Mouse (Mus musculus) midbrain, embryonic 16.5 days (tissue): ENCODE data around the gene Mcu. TPM values are rescaled to one million over a fixed set of nuclear protein-coding genes. Genes with fewer than 3 reads are reported as not detected.

ENCODE experiments used
- ATAC-seq: fragments of 200-750 bp; cut with Nextera tagmentation; 2 replicates; pipeline ENCODE4 v1.8.0; 2017; ENCODE audit warnings: moderate TSS enrichment
- H3K27ac ChIP-seq: fragments of 300-500 bp; sonication (generic); 2 replicates; pipeline ENCODE4 v1.5.1; 2014; ENCODE audit warnings: mild to moderate bottlenecking, low read length, mixed read lengths
- H3K27me3 ChIP-seq: fragments of 300-500 bp; sonication (generic); 2 replicates; pipeline ENCODE4 v1.6.1; 2014; ENCODE audit warnings: low read depth, low read length, mixed read lengths; ENCODE audit not compliant: control insufficient read depth, insufficient read depth
- H3K36me3 ChIP-seq: fragments of 300-500 bp; sonication (generic); 2 replicates; pipeline ENCODE4 v1.6.1; 2014; ENCODE audit warnings: mild to moderate bottlenecking, low read length, moderate library complexity, mixed read lengths; ENCODE audit not compliant: control insufficient read depth, insufficient read depth
- H3K4me1 ChIP-seq: fragments of 300-500 bp; sonication (generic); 2 replicates; pipeline ENCODE4 v1.6.1; 2014; ENCODE audit warnings: mild to moderate bottlenecking, low read length, mixed read lengths; ENCODE audit not compliant: control insufficient read depth, insufficient read depth
- H3K4me2 ChIP-seq: fragments of 300-500 bp; sonication (generic); 2 replicates; pipeline ENCODE4 v1.6.1; 2014; ENCODE audit warnings: mild to moderate bottlenecking, low read length, mixed read lengths
- H3K4me3 ChIP-seq: fragments of 300-500 bp; sonication (generic); 2 replicates; pipeline ENCODE4 v1.5.1; 2014; ENCODE audit warnings: low read depth, mild to moderate bottlenecking, low read length, moderate library complexity, mixed read lengths
- H3K9ac ChIP-seq: fragments of 300-500 bp; sonication (generic); 2 replicates; pipeline ENCODE4 v1.6.1; 2014; ENCODE audit warnings: low read depth, low read length, mixed read lengths
- H3K9me3 ChIP-seq: fragments of 300-500 bp; sonication (generic); replicated peaks from 2 replicates; pipeline ENCODE4 v1.6.1; 2014; ENCODE audit warnings: mild to moderate bottlenecking, low read length, mixed read lengths; ENCODE audit not compliant: control insufficient read depth, poor library complexity, severe bottlenecking
- WGBS: fragments of 180-500 bp; shearing (Covaris S2); extraction: QIAGEN DNeasy Blood & Tissue Kit; methylation state at CpG from one replicate; pipeline ENCODE4 v1.1.7; 2014; 5-methylcytosine and 5-hydroxymethylcytosine counted together
- polyA plus RNA-seq: library from polyadenylated mRNA; unstranded; fragments of >200 nt; fragmentation: Nextera tagmentation; extraction: Ambion mirVana; gene quantifications from 2 replicates; pipeline ENCODE4 v1.2.1, GENCODE M21; 2015

Mcu gene
- polyA plus RNA-seq, 1 experiment from 2014 or later, result 36.4 TPM

DNA sequence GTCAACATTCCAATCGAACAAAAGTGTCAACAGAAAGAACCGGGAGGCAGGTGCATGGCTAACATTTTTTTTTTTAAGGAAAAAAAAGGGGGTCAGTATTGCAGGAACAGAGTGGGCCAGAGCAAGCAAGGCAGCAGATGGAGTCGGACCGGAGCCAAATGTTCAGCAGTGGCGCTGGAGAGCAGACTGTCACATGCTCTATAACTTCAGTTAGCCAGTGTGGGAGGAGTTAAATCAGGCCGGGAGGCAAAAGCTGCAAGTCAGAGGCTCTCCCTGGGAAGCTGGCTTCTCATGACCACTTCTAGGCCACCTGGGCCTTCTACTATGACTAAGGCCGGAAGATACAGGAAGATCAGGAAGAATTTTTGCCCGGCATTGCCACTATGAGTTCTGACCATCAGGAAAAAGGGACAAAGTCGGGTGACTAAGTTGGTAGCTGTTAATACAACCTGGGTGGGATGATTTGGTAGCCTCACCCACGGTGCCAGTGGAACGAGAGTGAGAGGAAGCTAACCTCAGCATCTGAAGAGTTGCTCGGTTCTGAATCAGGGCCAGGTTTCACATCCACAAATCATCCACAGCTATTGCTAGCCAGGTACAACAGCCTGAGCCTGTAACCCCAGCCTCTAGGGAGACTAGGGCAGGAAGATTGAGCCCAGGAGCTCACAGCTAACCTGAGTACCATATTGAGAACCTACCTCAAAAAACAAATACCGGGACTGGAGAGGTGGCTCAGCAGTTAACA, 22.5 kb downstream of the Mcu start:
- ATAC-seq, result no peak
- Histone ChIP-seq H3K4me2 (no peak overlapping the region), H3K9ac (no peak overlapping the region), H3K27ac (no peak overlapping the region), H3K4me3 (no peak overlapping the region), H3K36me3 (no peaks in the 10 kb centered on the region), H3K9me3 (no peaks in the 10 kb centered on the region), H3K27me3 (no peaks in the 10 kb centered on the region), H3K4me1 (no peaks in the 10 kb centered on the region)
- WGBS, result 83% methylated on average over 13 of the region's 13 CpGs

DNA sequence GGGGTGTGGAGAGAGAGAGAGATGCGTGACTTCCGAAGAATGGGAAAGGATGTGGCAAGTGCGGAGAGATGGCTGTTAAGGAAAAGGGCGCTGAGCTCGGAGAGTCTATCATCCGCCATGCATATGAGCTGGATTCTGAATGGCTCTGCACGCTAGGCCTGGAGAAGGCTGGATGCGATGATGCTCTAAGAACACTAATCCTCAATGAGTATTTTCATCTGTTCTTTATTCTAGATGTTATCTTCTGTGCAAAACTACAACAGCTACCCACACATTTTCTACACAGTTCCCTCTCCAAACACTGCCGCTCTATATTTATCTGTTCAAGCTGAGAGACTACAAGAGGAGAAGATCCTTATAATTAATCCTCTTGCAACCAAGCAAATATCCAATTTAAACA, 25.9 kb downstream of the Mcu start:
- H3K36me3 ChIP-seq, result no peaks in the 10 kb centered on the region
- H3K4me3 ChIP-seq, result no peak overlapping the region
- H3K9me3 ChIP-seq, result no peaks in the 10 kb centered on the region
- WGBS, result 94% methylated on average over 9 of the region's 9 CpGs
- H3K27ac ChIP-seq, result no peak overlapping the region
- no peaks in the 10 kb centered on the region for H3K4me1 ChIP-seq
- H3K27me3 ChIP-seq, result no peaks in the 10 kb centered on the region
- H3K4me2 ChIP-seq, result no peak overlapping the region
- no peak for ATAC-seq
- H3K9ac ChIP-seq, result no peak overlapping the region

DNA sequence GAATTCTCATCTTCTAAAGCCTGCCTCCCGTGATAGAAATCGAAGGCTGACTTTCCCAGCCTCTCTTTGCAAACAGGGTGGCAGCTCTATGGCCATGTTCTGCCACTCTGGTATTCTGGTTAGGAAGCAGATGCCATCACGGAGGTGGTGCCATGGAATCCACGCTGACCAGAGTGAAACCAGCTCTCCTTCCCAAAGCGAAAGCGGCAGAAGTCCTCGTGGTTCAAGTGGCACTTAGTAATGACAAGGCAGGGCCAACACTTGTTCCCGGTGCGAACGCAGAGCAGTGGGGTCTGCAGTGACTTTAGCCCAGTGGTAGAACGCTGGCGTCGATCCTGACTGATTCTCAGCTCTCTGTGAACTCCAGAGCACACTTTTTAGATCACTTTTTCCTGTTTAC, 26.6 kb downstream of the Mcu start:
- no peak for ATAC-seq
- Histone ChIP-seq H3K27ac (no peak overlapping the region), H3K4me2 (no peak overlapping the region), H3K36me3 (no peaks in the 10 kb centered on the region), H3K4me3 (no peak overlapping the region), H3K27me3 (no peaks in the 10 kb centered on the region), H3K4me1 (no peaks in the 10 kb centered on the region), H3K9me3 (no peaks in the 10 kb centered on the region), H3K9ac (no peak overlapping the region)
- WGBS, result 95% methylated on average over 13 of the region's 13 CpGs

DNA sequence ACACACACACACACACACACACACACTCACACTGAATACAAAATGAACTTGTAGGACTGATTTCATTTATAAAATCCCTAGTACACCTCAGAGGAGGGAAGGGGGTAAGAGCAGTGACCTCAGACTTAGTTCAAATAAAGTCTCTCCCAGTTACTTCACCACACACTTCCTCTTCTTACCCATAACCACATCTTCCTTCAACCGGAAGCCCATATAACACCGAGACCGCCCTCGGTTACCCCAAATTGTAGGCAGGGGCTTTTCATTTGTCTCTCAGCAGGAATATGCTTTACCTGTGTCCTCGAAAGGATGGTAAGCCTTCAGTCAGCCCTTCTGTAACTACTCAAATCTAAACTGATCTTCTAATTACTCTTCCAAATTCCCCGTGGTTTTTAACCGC, 27.1 kb downstream of the Mcu start:
- no peaks in the 10 kb centered on the region for H3K27me3 ChIP-seq
- no peaks in the 10 kb centered on the region for H3K4me1 ChIP-seq
- no peak overlapping the region for H3K9ac ChIP-seq
- H3K36me3 ChIP-seq, result no peaks in the 10 kb centered on the region
- no peak overlapping the region for H3K4me2 ChIP-seq
- 86% methylated on average over 7 of the region's 7 CpGs for WGBS
- H3K4me3 ChIP-seq, result no peak overlapping the region
- H3K9me3 ChIP-seq, result no peaks in the 10 kb centered on the region
- H3K27ac ChIP-seq, result no peak overlapping the region
- ATAC-seq, result no peak

DNA sequence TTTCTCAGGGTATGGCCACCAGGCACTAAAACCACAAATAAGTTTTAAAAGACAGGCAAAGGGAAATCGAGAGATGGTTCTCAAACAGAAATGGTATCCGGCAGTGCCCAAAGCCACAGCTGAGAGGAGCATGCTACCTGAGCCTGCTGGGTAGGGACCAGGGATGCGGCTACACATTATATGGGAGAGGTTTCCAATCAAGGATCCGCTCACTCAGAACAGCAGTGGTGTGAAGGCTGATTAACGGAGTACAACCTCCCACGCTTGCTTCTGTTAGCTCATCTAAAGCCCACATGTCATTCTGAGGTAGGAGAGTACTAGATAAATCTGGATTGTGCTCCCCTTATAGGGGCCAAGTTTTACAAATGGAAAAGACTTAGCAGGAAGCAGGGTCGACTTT, 28.4 kb downstream of the Mcu start:
- no peak for ATAC-seq
- H3K9me3 ChIP-seq, result no peaks in the 10 kb centered on the region
- H3K4me2 ChIP-seq, result no peak overlapping the region
- H3K27me3 ChIP-seq, result no peaks in the 10 kb centered on the region
- no peak overlapping the region for H3K9ac ChIP-seq
- H3K4me1 ChIP-seq, result no peaks in the 10 kb centered on the region
- WGBS, result 91% methylated on average over 7 of the region's 7 CpGs
- H3K36me3 ChIP-seq, result no peaks in the 10 kb centered on the region
- no peak overlapping the region for H3K27ac ChIP-seq
- no peak overlapping the region for H3K4me3 ChIP-seq

DNA sequence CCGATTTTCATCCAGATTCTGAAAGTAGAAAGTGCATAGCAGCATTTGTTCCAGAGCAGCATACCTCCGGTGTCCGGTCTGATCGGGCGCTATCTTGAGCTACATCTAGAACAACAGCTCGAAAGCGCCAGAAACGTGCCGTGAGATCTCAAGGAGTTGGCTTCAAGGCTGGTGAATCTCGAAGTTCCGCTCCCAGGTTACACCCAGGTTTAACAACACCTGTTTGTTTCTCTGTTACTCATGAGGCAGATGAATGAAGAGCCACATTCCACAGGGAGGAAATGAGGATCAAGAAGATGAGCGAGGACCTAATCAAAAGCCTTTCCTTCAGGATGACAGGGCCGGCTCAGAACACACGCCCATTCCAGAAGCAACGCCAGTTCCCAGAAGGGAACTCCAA, 29.7 kb downstream of the Mcu start:
- WGBS, result 92% methylated on average over 15 of the region's 15 CpGs
- no peak for ATAC-seq
- Histone ChIP-seq H3K36me3 (no peaks in the 10 kb centered on the region), H3K4me3 (no peak overlapping the region), H3K9me3 (no peaks in the 10 kb centered on the region), H3K27ac (no peak overlapping the region), H3K4me2 (no peak overlapping the region), H3K9ac (no peak overlapping the region), H3K27me3 (no peaks in the 10 kb centered on the region), H3K4me1 (peaks cover under 1% of the 10 kb centered on the region)

DNA sequence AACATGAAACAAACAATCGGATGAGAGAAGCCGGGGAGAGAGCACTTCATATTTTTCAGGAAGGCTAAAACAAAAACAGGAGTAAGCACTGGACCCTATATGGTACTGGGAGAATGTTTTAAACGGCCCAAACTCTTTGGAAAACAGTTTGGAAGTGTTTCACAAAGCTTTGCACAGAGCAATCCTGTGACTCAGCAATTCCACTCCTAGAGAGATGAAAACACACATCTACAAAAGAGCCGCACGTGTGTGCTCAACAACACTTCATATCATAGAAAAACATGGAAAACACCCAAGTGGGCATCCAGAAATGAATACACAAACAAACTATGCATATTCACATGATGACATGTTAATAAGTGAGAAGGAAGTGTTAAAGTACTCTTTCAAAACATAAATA, 30.9 kb downstream of the Mcu start:
- Histone ChIP-seq H3K4me3 (no peak overlapping the region), H3K9me3 (no peaks in the 10 kb centered on the region), H3K4me2 (no peak overlapping the region), H3K9ac (no peak overlapping the region), H3K4me1 (peaks cover 4% of the 10 kb centered on the region), H3K27me3 (no peaks in the 10 kb centered on the region), H3K27ac (no peak overlapping the region), H3K36me3 (no peaks in the 10 kb centered on the region)
- WGBS, result 94% methylated on average over 5 of the region's 5 CpGs
- ATAC-seq, result no peak

DNA sequence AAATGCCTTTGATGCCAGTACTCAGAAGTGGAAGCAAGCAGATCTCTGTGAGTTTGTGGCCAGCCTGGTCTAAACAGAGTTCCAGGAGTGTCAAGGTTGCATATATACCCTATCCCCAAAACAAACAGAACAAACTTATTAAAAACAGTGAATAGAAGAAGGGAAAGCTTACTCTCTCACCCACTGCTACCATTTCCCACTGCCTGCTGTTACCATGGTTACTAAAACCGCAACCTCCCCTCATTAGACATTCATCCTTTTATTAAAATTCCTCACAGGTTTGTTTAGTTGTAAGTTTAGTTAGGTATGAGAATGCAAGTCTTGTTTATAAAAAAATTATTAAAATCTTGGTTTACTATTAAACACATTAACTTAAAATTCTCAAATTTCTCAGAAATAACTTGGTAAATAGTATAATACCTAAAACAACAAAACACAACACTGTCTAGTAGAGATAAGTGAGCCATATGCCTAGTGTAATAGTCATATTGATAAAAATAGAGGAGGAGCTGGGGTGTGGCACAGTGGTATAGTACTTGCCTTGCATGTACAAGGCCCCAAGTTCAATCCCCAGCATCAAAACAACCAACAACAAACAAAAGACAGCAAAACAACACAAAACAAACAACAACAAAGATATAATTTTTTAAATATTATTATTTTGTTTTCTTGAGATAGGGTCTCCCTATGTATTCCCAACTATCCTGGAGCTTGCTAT, 34.5 kb downstream of the Mcu start:
- Histone ChIP-seq H3K27ac (no peak overlapping the region; the same call in 1 of the 2 replicates), H3K36me3 (no peaks in the 10 kb centered on the region), H3K4me1 (peaks cover 8% of the 10 kb centered on the region), H3K4me3 (no peak overlapping the region), H3K27me3 (no peaks in the 10 kb centered on the region), H3K4me2 (no peak overlapping the region), H3K9me3 (no peaks in the 10 kb centered on the region), H3K9ac (no peak overlapping the region)
- 21% methylated on average over 1 of the region's 1 CpGs for WGBS
- no peak for ATAC-seq

DNA sequence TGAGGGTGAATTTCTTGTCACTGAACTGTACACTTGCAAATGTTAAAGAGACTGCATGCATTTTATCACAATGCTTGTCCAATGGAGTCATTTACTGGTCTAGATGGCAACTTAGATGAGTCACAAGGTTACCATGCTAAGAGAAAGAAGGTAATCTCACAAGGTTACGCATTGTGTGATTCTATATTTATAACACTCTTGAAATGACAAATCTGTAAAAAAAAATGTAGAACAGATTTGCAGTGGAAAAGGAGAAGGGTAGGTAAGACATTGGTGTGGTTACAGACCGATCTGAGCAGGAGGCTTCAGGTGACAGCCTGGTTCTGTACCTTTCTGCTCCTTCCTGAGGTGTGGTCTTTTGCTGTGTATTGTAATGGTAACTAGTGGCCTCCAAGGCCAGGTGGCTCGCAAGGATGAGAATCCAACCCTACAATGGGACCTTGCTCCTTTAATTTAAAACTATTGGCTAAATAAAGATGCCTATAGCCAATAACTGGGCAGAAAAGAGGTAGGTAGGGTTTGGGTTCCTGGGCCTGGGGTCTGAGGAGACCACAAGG, 35.8 kb downstream of the Mcu start:
- no peak for ATAC-seq
- 90% methylated on average over 3 of the region's 3 CpGs for WGBS

More for the DNA sequence above, 35.8 kb downstream of the Mcu start:
- H3K9me3 ChIP-seq, result no peaks in the 10 kb centered on the region
- no peak overlapping the region for H3K4me3 ChIP-seq
- H3K9ac ChIP-seq, result no peak overlapping the region
- H3K4me1 ChIP-seq, result peaks cover 9% of the 10 kb centered on the region
- no peak overlapping the region for H3K4me2 ChIP-seq
- H3K27me3 ChIP-seq, result no peaks in the 10 kb centered on the region
- no peaks in the 10 kb centered on the region for H3K36me3 ChIP-seq
- no peak overlapping the region for H3K27ac ChIP-seq
